Mouse (Mus musculus): ENCODE results near the gene Tmeff2. TPM values are rescaled to one million over a fixed set of nuclear protein-coding genes. Genes with fewer than 3 reads are reported as not detected.
"Not testable (repeated sequence)": the region's sequence is repeated elsewhere in the genome, so short reads cannot be mapped to it uniquely, and the experiment has no call there.

Gene Tmeff2
- 0.85 and 0.90 TPM in 2 replicates for total RNA-seq (2012; rRNA removed)

GRCm38 (mm10) chr1:50900386-50900785 lies at the start of gene Tmeff2:
Tmeff2 (plus strand) TSS chr1:50900647.
- in situ Hi-C loops (cut with MboI; ENCODE audit: low sequenced_read_pairs in 2 of 2, unreplicated experiment in 2 of 2); H3K9ac ChIP-seq (ENCODE audit: insufficient read depth, low read depth, low read length, poor library complexity, severe bottlenecking); H3K9me3 ChIP-seq (ENCODE audit: control insufficient read depth, insufficient read depth, low read depth, low read length); H3K4me3 ChIP-seq (ENCODE audit: insufficient read depth in 1 of 2, low read depth in 1 of 2, low read length in 2 of 2, poor library complexity in 1 of 2, severe bottlenecking in 1 of 2); H3K36me3 ChIP-seq (ENCODE audit: control insufficient read depth, insufficient read depth, low read length, poor library complexity, severe bottlenecking); H3K27ac ChIP-seq (ENCODE audit: insufficient read depth, low read depth, low read length, poor library complexity, severe bottlenecking); H3K4me1 ChIP-seq (ENCODE audit: control insufficient read depth in 2 of 2, insufficient read depth in 2 of 2, low read length in 2 of 2, poor library complexity in 1 of 2): not testable (repeated sequence)
- DNase-seq (ENCODE audit: low read depth, low spot score), result peak; percentile 1

GRCm38 (mm10) chr1:50861515-50861914 lies 38.9 kb upstream of the Tmeff2 start:
- in situ Hi-C loops (cut with MboI; ENCODE audit: low sequenced_read_pairs in 2 of 2, unreplicated experiment in 2 of 2), result no loop called here

GRCm38 (mm10) chr1:50897696-50898095 lies 2.8 kb upstream of the Tmeff2 start:
- Histone ChIP-seq H3K9ac (ENCODE audit: insufficient read depth, low read depth, low read length, poor library complexity, severe bottlenecking) (no peak overlapping the region), H3K9me3 (ENCODE audit: control insufficient read depth, insufficient read depth, low read depth, low read length) (no peaks in the 10 kb centered on the region), H3K4me1 (ENCODE audit: control insufficient read depth in 2 of 2, insufficient read depth in 2 of 2, low read length in 2 of 2, poor library complexity in 1 of 2) (no peaks in the 10 kb centered on the region), H3K27ac (ENCODE audit: insufficient read depth, low read depth, low read length, poor library complexity, severe bottlenecking) (no peak overlapping the region), H3K4me3 (ENCODE audit: insufficient read depth in 1 of 2, low read depth in 1 of 2, low read length in 2 of 2, poor library complexity in 1 of 2, severe bottlenecking in 1 of 2) (no peak overlapping the region), H3K36me3 (ENCODE audit: control insufficient read depth, insufficient read depth, low read length, poor library complexity, severe bottlenecking) (no peaks in the 10 kb centered on the region)
- TF ChIP-seq ZNF384 (IDR thresholded peaks at IDR 0.05; ENCODE audit: low read depth, low read length) (no peak), HCFC1 (IDR thresholded peaks at IDR 0.05; ENCODE audit: borderline replicate concordance, insufficient read depth, low read length) (no peak), MAFK (IDR thresholded peaks at IDR 0.05; ENCODE audit: insufficient read depth, low read depth, low read length) (no peak), CHD2 (IDR thresholded peaks at IDR 0.05; ENCODE audit: low read depth, low read length) (no peak)
- in situ Hi-C loops (cut with MboI; ENCODE audit: low sequenced_read_pairs in 2 of 2, unreplicated experiment in 2 of 2), result no loop called here
- no peak for DNase-seq (ENCODE audit: low read depth, low spot score)

More at GRCm38 (mm10) chr1:50861515-50861914, 38.9 kb upstream of the Tmeff2 start:
- TF ChIP-seq ZC3H11A (IDR thresholded peaks at IDR 0.05; ENCODE audit: borderline replicate concordance, low read depth, low read length) (no peak), MAFK (IDR thresholded peaks at IDR 0.05; ENCODE audit: insufficient read depth, low read depth, low read length) (no peak), CHD2 (IDR thresholded peaks at IDR 0.05; ENCODE audit: low read depth, low read length) (no peak), HCFC1 (IDR thresholded peaks at IDR 0.05; ENCODE audit: borderline replicate concordance, insufficient read depth, low read length) (no peak), ZNF384 (IDR thresholded peaks at IDR 0.05; ENCODE audit: low read depth, low read length) (no peak)
- Histone ChIP-seq H3K36me3 (ENCODE audit: control insufficient read depth, insufficient read depth, low read length, poor library complexity, severe bottlenecking) (no peaks in the 10 kb centered on the region), H3K9me3 (ENCODE audit: control insufficient read depth, insufficient read depth, low read depth, low read length) (no peaks in the 10 kb centered on the region), H3K4me1 (ENCODE audit: control insufficient read depth in 2 of 2, insufficient read depth in 2 of 2, low read length in 2 of 2, poor library complexity in 1 of 2) (no peaks in the 10 kb centered on the region), H3K27ac (ENCODE audit: insufficient read depth, low read depth, low read length, poor library complexity, severe bottlenecking) (no peak overlapping the region), H3K9ac (ENCODE audit: insufficient read depth, low read depth, low read length, poor library complexity, severe bottlenecking) (no peak overlapping the region), H3K4me3 (ENCODE audit: insufficient read depth in 1 of 2, low read depth in 1 of 2, low read length in 2 of 2, poor library complexity in 1 of 2, severe bottlenecking in 1 of 2) (no peak overlapping the region)
- no peak for DNase-seq (ENCODE audit: low read depth, low spot score)

- no peak for TF ChIP-seq HCFC1 (IDR thresholded peaks at IDR 0.05; ENCODE audit: borderline replicate concordance, insufficient read depth, low read length)
- Histone ChIP-seq H3K4me1 (ENCODE audit: control insufficient read depth in 2 of 2, insufficient read depth in 2 of 2, low read length in 2 of 2, poor library complexity in 1 of 2) (no peaks in the 10 kb centered on the region), H3K9ac (ENCODE audit: insufficient read depth, low read depth, low read length, poor library complexity, severe bottlenecking) (no peak overlapping the region), H3K36me3 (ENCODE audit: control insufficient read depth, insufficient read depth, low read length, poor library complexity, severe bottlenecking) (no peaks in the 10 kb centered on the region), H3K9me3 (ENCODE audit: control insufficient read depth, insufficient read depth, low read depth, low read length) (no peaks in the 10 kb centered on the region), H3K27ac (ENCODE audit: insufficient read depth, low read depth, low read length, poor library complexity, severe bottlenecking) (no peak overlapping the region), H3K4me3 (ENCODE audit: insufficient read depth in 1 of 2, low read depth in 1 of 2, low read length in 2 of 2, poor library complexity in 1 of 2, severe bottlenecking in 1 of 2) (no peak overlapping the region)
- in situ Hi-C loops (cut with MboI; ENCODE audit: low sequenced_read_pairs in 2 of 2, unreplicated experiment in 2 of 2), result no loop called here
- DNase-seq (ENCODE audit: low read depth, low spot score), result no peak
Measured at GRCm38 (mm10) chr1:50924838-50925355, 24.4 kb downstream of the Tmeff2 start.

GRCm38 (mm10) chr1:50925356-50925921 lies 25.0 kb downstream of the Tmeff2 start:
- Histone ChIP-seq H3K4me3 (ENCODE audit: insufficient read depth in 1 of 2, low read depth in 1 of 2, low read length in 2 of 2, poor library complexity in 1 of 2, severe bottlenecking in 1 of 2) (no peak overlapping the region), H3K9ac (ENCODE audit: insufficient read depth, low read depth, low read length, poor library complexity, severe bottlenecking) (no peak overlapping the region), H3K27ac (ENCODE audit: insufficient read depth, low read depth, low read length, poor library complexity, severe bottlenecking) (no peak overlapping the region), H3K4me1 (ENCODE audit: control insufficient read depth in 2 of 2, insufficient read depth in 2 of 2, low read length in 2 of 2, poor library complexity in 1 of 2) (no peaks in the 10 kb centered on the region), H3K9me3 (ENCODE audit: control insufficient read depth, insufficient read depth, low read depth, low read length) (no peaks in the 10 kb centered on the region), H3K36me3 (ENCODE audit: control insufficient read depth, insufficient read depth, low read length, poor library complexity, severe bottlenecking) (no peaks in the 10 kb centered on the region)
- no peak for DNase-seq (ENCODE audit: low read depth, low spot score)
- TF ChIP-seq MAFK (IDR thresholded peaks at IDR 0.05; ENCODE audit: insufficient read depth, low read depth, low read length) (no peak), CHD2 (IDR thresholded peaks at IDR 0.05; ENCODE audit: low read depth, low read length) (no peak)
- in situ Hi-C loops (cut with MboI; ENCODE audit: low sequenced_read_pairs in 2 of 2, unreplicated experiment in 2 of 2), result no loop called here

Data from ES-E14 (cell line).